In genomic region chr19:46471324-46472093, GRCm38 (mm10) we compare ENCODE assay signal across 8 mouse cellular contexts. TPM values are rescaled to one million over a fixed set of nuclear protein-coding genes. Genes with fewer than 3 reads are reported as not detected.
DNase-seq lines count a peak whose midpoint lies in the region; ATAC-seq and TF ChIP-seq lines count a peak whose summit lies in the region.

No protein-coding gene starts in this region.

- H3K9me3 ChIP-seq in limb, embryonic 11.5 days (ENCODE audit: control insufficient read depth, low read length): no peaks in the 10 kb centered on the region

- peak overlapping the region; percentile 26; the same call in 1 of the 2 replicates for H3K9ac ChIP-seq in heart, adult 2 months (ENCODE audit: low read depth, low read length)
- H3K9ac ChIP-seq in limb, embryonic 11.5 days (ENCODE audit: low read length): no peak overlapping the region

- ATAC-seq in limb, embryonic 11.5 days (ENCODE audit: insufficient number of reproducible peaks, low FRiP score, low TSS enrichment, low read depth): peak; percentile 35; the same call in 1 of the 2 replicates
- ATAC-seq in frontal cortex, adult (ENCODE audit: low TSS enrichment): no peak

- H3K27me3 ChIP-seq in heart, adult 2 months (ENCODE audit: control insufficient read depth, insufficient read depth, low read length): no peaks in the 10 kb centered on the region
- H3K27me3 ChIP-seq in limb, embryonic 11.5 days (ENCODE audit: control insufficient read depth, insufficient read depth, low read length): no peaks in the 10 kb centered on the region

- peak overlapping the region; percentile 67 for H3K27ac ChIP-seq in heart, adult 2 months
- peak overlapping the region; percentile 79 for H3K27ac ChIP-seq in embryonic fibroblast, embryonic 13.5 days (ENCODE audit: insufficient read depth, low read length)
- peak overlapping the region; percentile 38; the same call in 1 of the 2 replicates for H3K27ac ChIP-seq in limb, embryonic 11.5 days (replicated peaks; ENCODE audit: low read depth, low read length)

- H3K4me2 ChIP-seq in limb, embryonic 11.5 days (ENCODE audit: low read depth, severe bottlenecking): no peak overlapping the region

- intact Hi-C loops in heart, adult 2 months (cut with DNase I): no loop called here

- WGBS in heart, adult 2 months: 14% methylated on average over 10 of the region's 10 CpGs
- 13% methylated on average over 10 of the region's 10 CpGs for whole genome bisulfite sequencing in limb, embryonic 11.5 days

- no peak overlapping the region for H3K4me3 ChIP-seq in heart, adult 2 months
- no peak overlapping the region for H3K4me3 ChIP-seq in embryonic fibroblast, embryonic 13.5 days (ENCODE audit: insufficient read depth, low read length)
- H3K4me3 ChIP-seq in limb, embryonic 11.5 days (ENCODE audit: low read depth, low read length): no peak overlapping the region

- H3K79me2 ChIP-seq in heart, adult 2 months (replicated peaks; ENCODE audit: control insufficient read depth, insufficient read depth, low read length): no peaks in the 10 kb centered on the region

- peaks cover 8% of the 10 kb centered on the region for H3K36me3 ChIP-seq in heart, adult 2 months (ENCODE audit: control insufficient read depth, insufficient read depth, low read length)
- peaks cover 6% of the 10 kb centered on the region for H3K36me3 ChIP-seq in limb, embryonic 11.5 days (ENCODE audit: control insufficient read depth, insufficient read depth, low read length)

- TF ChIP-seq CTCF in heart, adult 2 months (IDR thresholded peaks at IDR 0.05): no peak
- TF ChIP-seq CTCF in embryonic fibroblast, embryonic 13.5 days (IDR thresholded peaks at IDR 0.05; ENCODE audit: borderline replicate concordance, insufficient read depth, low read length): no peak

- TF ChIP-seq POLR2A in heart, adult 2 months (IDR thresholded peaks at IDR 0.05; ENCODE audit: insufficient read depth, low read depth, low read length): no peak
- TF ChIP-seq POLR2A in embryonic fibroblast, embryonic 13.5 days (IDR thresholded peaks at IDR 0.05; ENCODE audit: low read depth, low read length): no peak

- peaks cover 13% of the 10 kb centered on the region for H3K4me1 ChIP-seq in heart, adult 2 months (ENCODE audit: control insufficient read depth, insufficient read depth, low read length)
- peaks cover 18% of the 10 kb centered on the region; the same call in 1 of the 2 replicates for H3K4me1 ChIP-seq in embryonic fibroblast, embryonic 13.5 days (ENCODE audit: control insufficient read depth, insufficient read depth, low read length)
- H3K4me1 ChIP-seq in limb, embryonic 11.5 days (ENCODE audit: control insufficient read depth, insufficient read depth, low read length): peaks cover 15% of the 10 kb centered on the region

- no peak for TF ChIP-seq EP300 in heart, adult 2 months (IDR thresholded peaks at IDR 0.05; ENCODE audit: insufficient read depth, low read depth, low read length)

- DNase-seq in heart, adult 2 months: peak; percentile 51 to 53
- DNase-seq in heart, postnatal 4 days: no peak
- peak; percentile 56 for DNase-seq in CD4-positive, CD25-positive, alpha-beta regulatory T cell, adult 2 months (ENCODE audit: low read depth, low spot score)
- peak; percentile 45 for DNase-seq in limb, embryonic 11.5 days (ENCODE audit: low spot score)
- DNase-seq in skeletal muscle tissue, adult 2 months (ENCODE audit: low read depth, low spot score): peak; percentile 85
- no peak for DNase-seq in cerebellum, postnatal 14 days

RNA-seq across cellular contexts. Expression of gene Trim8, which starts 30.0 kb away (rescaled TPM):
- 10 to 100 TPM; 39.2 to 39.8 TPM for total RNA-seq in heart, adult 2 months (2021)
- 17.2 and 24.1 TPM in 2 replicates for polyA plus RNA-seq in heart, adult 2 months (2012; rRNA removed)
- total RNA-seq in heart, postnatal 4 days (2021): 10 to 100 TPM; 50.1 to 53.8 TPM
- 22.1 and 25.9 TPM in 2 replicates for polyA plus RNA-seq in embryonic fibroblast, embryonic 13.5 days (2011; ENCODE audit: insufficient read length, low read depth, missing spikeins)
- 16.7 and 18.0 TPM in 2 replicates for polyA plus RNA-seq in limb, embryonic 11.5 days (2014; fragmentation: Nextera tagmentation; extraction: Ambion mirVana)

Comparison
In these comparisons a context has a peak if more than half of its experiments do, and no peak if none do; other contexts are left out.
1. DNase-seq: peak in heart, adult 2 months (2 of 2), CD4-positive, CD25-positive, alpha-beta regulatory T cell, adult 2 months (single experiment), limb, embryonic 11.5 days (single experiment) and skeletal muscle tissue, adult 2 months (single experiment); none in heart, postnatal 4 days (single experiment) and cerebellum, postnatal 14 days (0 of 2).
2. Peak in every context shown above with its lines, with median percentiles within 50 percentile points of each other: H3K27ac ChIP-seq.